Mouse (Mus musculus) forebrain, postnatal 0 days (tissue): ENCODE data around the gene Epha8. TPM values are rescaled to one million over a fixed set of nuclear protein-coding genes. Genes with fewer than 3 reads are reported as not detected.

Experiments
- ATAC-seq: fragments of 200-750 bp; cut with Nextera tagmentation; 2 replicates; pipeline ENCODE4 v1.8.0; 2017; ENCODE audit warnings: mild to moderate bottlenecking, moderate library complexity
- DNase-seq: peaks from one replicate; pipeline ENCODE4 v3.0.0-alpha.2; 2015
- H3K27ac ChIP-seq: fragments of 300-500 bp; sonication (generic); 2 replicates; pipeline ENCODE4 v1.5.1; 2014; ENCODE audit warnings: low read depth, mild to moderate bottlenecking, antibody characterized with exemption, low read length, moderate library complexity, mixed read lengths
- H3K27me3 ChIP-seq: fragments of 300-500 bp; sonication (generic); 2 replicates; pipeline ENCODE4 v1.6.1; 2014; ENCODE audit warnings: mild to moderate bottlenecking, low read length, mixed read lengths; ENCODE audit not compliant: insufficient read depth
- H3K36me3 ChIP-seq: fragments of 300-500 bp; sonication (generic); 2 replicates; pipeline ENCODE4 v1.6.1; 2014; ENCODE audit warnings: mild to moderate bottlenecking, moderate library complexity; ENCODE audit not compliant: insufficient read depth
- H3K4me1 ChIP-seq: fragments of 300-500 bp; sonication (generic); 2 replicates; pipeline ENCODE4 v1.6.1; 2014; ENCODE audit warnings: antibody characterized with exemption; ENCODE audit not compliant: insufficient read depth
- H3K4me2 ChIP-seq: fragments of 300-500 bp; sonication (generic); 2 replicates; pipeline ENCODE4 v1.6.1; 2014; ENCODE audit warnings: low read depth, mild to moderate bottlenecking, moderate library complexity
- H3K4me3 ChIP-seq: fragments of 300-500 bp; sonication (generic); 2 replicates; pipeline ENCODE4 v1.5.1; 2014; ENCODE audit warnings: low read depth, low read length, mixed read lengths
- H3K9ac ChIP-seq: fragments of 300-500 bp; sonication (generic); 2 replicates; pipeline ENCODE4 v1.6.1; 2014; ENCODE audit warnings: mild to moderate bottlenecking
- H3K9me3 ChIP-seq: fragments of 300-500 bp; sonication (generic); 2 replicates; pipeline ENCODE4 v1.6.1; 2016; ENCODE audit warnings: low read length
- CTCF ChIP-seq: sonication (generic); IDR thresholded peaks from 2 replicates; pipeline ENCODE4 v1.5.1; 2016; ENCODE audit warnings: antibody characterized with exemption, control low read depth, low read depth
- WGBS: fragments of 180-500 bp; shearing (Covaris S2); extraction: QIAGEN DNeasy Blood & Tissue Kit; methylation state at CpG from one replicate; pipeline ENCODE4 v1.1.7; 2014; 5-methylcytosine and 5-hydroxymethylcytosine counted together
- polyA plus RNA-seq: library from polyadenylated mRNA; unstranded; fragments of >200 nt; fragmentation: Nextera tagmentation; extraction: Ambion mirVana; gene quantifications from 2 replicates; pipeline ENCODE4 v1.2.1, GENCODE M21; 2015
- total RNA-seq: library from RNA; depleted of rRNA; stranded (reverse); fragments of >200 nt; gene quantifications from 2 replicates; pipeline ENCODE4 v1.2.3, GENCODE M21; 2014

Gene Epha8
- total and polyA plus RNA-seq, 2 experiments from 2014 or later: 9.5 to 23.9 TPM

DNA sequence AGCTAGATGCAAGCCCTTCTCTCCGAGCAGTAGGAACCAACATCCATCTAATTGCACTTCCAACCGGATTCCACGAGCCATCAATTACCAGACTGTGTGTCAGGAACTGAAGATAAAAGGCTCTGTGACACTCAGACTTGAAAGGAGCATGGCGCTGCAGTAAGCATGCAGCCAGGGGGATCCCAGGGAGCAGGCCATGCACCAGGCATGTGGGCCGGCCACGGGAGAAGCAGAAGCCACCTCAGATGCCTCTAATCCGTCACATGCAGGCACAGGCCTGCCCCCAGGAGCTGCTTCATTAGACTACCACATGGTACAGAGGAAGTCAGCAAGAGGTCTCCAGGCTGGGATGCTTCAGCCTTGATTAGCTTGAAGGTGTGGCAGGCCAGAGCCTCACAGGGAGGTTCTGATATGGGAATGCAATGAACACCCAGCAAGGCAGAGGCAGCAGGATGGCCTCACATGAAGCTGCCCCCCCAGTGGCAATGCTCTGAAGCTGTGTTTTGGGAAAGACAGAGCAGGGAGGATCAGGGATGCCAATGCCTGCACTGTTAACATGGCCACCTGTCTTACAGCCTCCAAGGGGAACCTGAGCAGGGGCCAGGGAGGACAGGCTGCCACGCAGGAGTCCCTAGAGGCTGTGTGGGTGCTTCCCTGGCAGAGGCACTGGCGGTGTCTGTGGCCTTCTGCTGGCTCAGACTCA is 25.5 kb upstream of the Epha8 start:
- H3K27me3 ChIP-seq: no peaks in the 10 kb centered on the region
- H3K9ac ChIP-seq: no peak overlapping the region
- H3K4me3 ChIP-seq: no peak overlapping the region
- 60% methylated on average over 9 of the region's 9 CpGs for WGBS
- no peak for TF ChIP-seq CTCF
- no peaks in the 10 kb centered on the region for H3K4me1 ChIP-seq
- no peak overlapping the region for H3K27ac ChIP-seq
- peaks cover 6% of the 10 kb centered on the region; the same call in 1 of the 2 replicates for H3K36me3 ChIP-seq
- H3K9me3 ChIP-seq: no peaks in the 10 kb centered on the region
- DNase-seq: no peak
- peak; percentile 30; the same call in 1 of the 2 replicates for ATAC-seq
- H3K4me2 ChIP-seq: no peak overlapping the region

DNA sequence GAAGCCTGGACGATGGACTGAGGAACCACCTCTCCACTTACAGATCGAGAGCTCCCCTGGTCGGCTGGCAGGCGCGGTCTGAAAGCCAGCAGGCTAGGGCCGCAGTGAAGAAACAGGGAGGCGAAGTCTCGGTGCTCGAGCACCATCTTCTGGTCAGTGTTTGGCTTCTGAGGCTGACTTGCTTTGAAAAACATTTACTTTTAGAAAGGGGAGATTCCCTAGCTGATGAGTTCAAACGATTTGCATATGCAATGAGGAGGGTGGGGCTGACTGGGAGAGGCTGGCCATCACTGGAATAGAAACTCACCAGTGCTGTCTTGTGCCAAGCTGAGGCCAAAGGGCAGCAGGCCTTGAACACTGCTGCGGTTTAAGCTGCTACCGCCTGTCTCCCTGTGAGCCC is 24.7 kb upstream of the Epha8 start:
- Histone ChIP-seq H3K4me3 (no peak overlapping the region), H3K4me1 (no peaks in the 10 kb centered on the region), H3K9ac (no peak overlapping the region), H3K9me3 (no peaks in the 10 kb centered on the region), H3K27ac (no peak overlapping the region), H3K36me3 (no peaks in the 10 kb centered on the region), H3K27me3 (no peaks in the 10 kb centered on the region), H3K4me2 (no peak overlapping the region)
- WGBS: 9% methylated on average over 12 of the region's 12 CpGs
- DNase-seq: peak; percentile 84
- peak; percentile 82 for ATAC-seq
- peak; percentile 81 for TF ChIP-seq CTCF

DNA sequence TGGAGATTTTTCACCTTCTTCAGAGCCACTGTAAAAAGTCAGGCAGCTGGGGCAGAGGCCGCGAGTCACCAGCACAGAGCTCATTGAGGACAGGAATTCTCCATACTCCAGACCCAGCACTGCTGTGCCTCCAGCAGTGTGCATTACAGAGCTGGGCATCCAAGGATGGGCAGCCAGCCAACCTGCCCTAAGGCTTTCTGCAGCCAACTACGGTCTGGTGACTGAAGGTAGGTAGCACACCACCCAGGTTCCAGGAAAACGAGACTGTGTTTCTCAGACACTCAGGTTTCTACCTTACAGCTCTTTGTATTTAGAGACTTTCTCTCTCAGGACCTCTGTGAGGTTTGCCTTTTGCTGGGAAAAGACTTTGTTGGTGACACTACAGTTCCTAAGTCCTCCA is 24.3 kb upstream of the Epha8 start:
- Histone ChIP-seq H3K9me3 (no peaks in the 10 kb centered on the region), H3K27ac (no peak overlapping the region), H3K4me2 (no peak overlapping the region), H3K27me3 (no peaks in the 10 kb centered on the region), H3K36me3 (no peaks in the 10 kb centered on the region), H3K4me1 (no peaks in the 10 kb centered on the region), H3K4me3 (no peak overlapping the region), H3K9ac (no peak overlapping the region; the same call in 1 of the 2 replicates)
- 62% methylated on average over 4 of the region's 4 CpGs for WGBS
- DNase-seq (no peak), ATAC-seq (peak; percentile 10; the same call in 1 of the 2 replicates)
- TF ChIP-seq CTCF: no peak

DNA sequence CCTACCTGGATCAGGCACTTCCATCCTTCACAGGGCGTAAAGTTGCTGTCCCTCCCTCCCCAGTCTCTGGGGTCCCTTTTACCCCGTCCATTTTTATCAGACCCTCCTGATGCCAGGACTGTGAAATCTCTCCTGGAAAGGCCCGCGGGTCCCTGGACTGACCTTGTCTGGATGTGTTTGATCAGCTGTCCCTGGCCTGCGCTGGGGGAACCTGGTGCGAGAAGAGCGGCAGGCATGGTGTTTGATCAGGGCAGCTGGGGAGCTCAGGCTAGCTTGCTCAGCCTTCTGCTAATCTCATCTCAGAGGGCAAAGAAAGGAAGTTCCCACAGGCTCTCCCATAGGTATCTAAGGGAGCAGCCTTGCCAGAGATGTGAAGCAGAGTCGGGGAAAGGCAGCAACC is 20.6 kb upstream of the Epha8 start:
- H3K4me2 ChIP-seq: no peak overlapping the region
- no peaks in the 10 kb centered on the region for H3K27me3 ChIP-seq
- no peak overlapping the region for H3K4me3 ChIP-seq
- H3K36me3 ChIP-seq: no peaks in the 10 kb centered on the region
- no peaks in the 10 kb centered on the region for H3K4me1 ChIP-seq
- WGBS: 75% methylated on average over 8 of the region's 8 CpGs
- TF ChIP-seq CTCF: no peak
- no peak for ATAC-seq
- DNase-seq: no peak
- H3K9ac ChIP-seq: no peak overlapping the region
- no peaks in the 10 kb centered on the region for H3K9me3 ChIP-seq
- H3K27ac ChIP-seq: no peak overlapping the region

DNA sequence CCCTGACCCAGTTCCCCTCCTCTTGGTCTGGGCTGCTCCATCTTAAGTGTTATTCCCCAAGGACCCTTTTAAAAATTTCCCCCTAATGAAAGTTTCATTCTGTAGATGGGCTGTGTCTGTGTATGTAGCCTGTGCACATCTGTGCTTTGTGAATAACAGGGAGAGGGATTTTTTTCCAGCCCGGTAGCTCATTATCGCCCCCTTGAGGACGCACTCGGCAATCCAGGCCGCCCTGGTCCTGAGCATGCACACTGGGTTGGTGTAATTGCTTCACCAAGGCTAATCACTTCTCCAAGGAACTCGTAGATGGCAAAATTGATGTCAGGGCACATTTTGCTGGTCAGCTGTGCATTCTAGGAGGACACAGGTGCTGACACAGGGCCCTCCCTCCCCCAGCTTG is 14.3 kb upstream of the Epha8 start:
- Histone ChIP-seq H3K4me2 (no peak overlapping the region), H3K9me3 (no peaks in the 10 kb centered on the region), H3K27ac (no peak overlapping the region), H3K4me1 (peaks cover 11% of the 10 kb centered on the region), H3K4me3 (no peak overlapping the region), H3K36me3 (no peaks in the 10 kb centered on the region), H3K9ac (no peak overlapping the region), H3K27me3 (no peaks in the 10 kb centered on the region)
- 5% methylated on average over 6 of the region's 6 CpGs for WGBS
- DNase-seq (no peak), ATAC-seq (no peak)
- TF ChIP-seq CTCF: peak; percentile 68

DNA sequence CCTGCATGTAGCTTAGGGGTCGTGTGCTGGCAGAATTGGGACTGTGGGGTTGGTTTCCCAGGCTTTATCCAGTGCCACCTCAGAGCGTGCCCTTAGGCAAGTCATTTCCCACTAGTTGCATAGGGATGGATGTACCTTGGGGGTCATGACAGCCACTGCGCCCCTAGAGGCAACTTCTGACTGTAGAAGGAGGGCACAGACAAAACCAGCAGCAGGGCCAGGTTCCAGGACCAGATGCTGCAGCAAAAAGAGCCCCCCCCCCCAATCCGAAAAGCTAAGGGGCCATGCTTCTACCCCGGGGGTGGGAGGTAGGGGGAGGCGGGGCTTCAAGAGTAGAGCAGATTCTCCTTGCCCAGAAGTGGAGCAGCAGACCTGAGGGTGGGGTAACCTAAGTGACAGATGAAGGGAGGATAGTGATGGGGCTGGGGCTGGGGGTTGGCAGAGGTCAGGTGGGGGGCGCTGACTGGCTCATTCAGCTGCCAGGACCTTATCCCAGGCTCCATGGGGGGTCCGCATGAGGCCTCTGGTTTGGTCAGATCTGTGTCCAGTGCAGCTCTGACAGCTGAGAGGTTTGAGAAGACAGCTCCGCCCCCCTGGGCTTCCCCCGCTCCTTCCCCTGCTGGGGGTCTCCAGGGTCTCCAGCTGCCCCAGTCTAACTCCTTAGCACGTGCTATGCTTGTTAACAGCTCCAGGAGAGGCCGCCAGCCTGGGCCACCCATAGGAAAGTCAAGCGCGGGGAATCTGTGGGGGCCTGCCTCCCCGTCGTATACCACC is 13.1 kb upstream of the Epha8 start:
- Histone ChIP-seq H3K4me1 (peaks cover 11% of the 10 kb centered on the region), H3K4me2 (no peak overlapping the region), H3K4me3 (no peak overlapping the region), H3K36me3 (no peaks in the 10 kb centered on the region), H3K27me3 (no peaks in the 10 kb centered on the region), H3K27ac (no peak overlapping the region), H3K9me3 (no peaks in the 10 kb centered on the region), H3K9ac (no peak overlapping the region)
- DNase-seq (no peak), ATAC-seq (no peak)
- WGBS: 43% methylated on average over 16 of the region's 16 CpGs
- peak; percentile 42 for TF ChIP-seq CTCF

DNA sequence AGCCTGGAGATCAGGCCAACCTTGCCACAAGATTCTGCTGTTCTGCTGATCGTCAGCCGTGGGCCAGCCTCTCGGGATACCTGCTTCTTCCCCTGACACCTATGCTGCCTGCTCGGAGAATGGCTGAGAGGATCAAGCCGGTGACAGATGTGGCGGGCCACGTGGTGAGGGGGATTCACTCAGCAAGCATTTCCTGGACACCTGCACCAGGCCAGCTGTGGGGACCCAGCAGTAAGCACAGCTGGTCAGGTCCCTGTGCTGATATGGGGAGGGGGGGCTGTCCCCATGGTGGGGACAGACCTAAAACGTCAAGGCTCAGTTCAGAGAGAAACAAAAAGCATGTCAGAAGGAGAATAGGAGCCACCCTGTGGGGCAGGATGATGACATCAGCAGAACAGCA is 12.5 kb upstream of the Epha8 start:
- no peak overlapping the region for H3K27ac ChIP-seq
- H3K4me3 ChIP-seq: no peak overlapping the region
- no peak overlapping the region for H3K4me2 ChIP-seq
- ATAC-seq (no peak), DNase-seq (no peak)
- no peak overlapping the region for H3K9ac ChIP-seq
- 57% methylated on average over 8 of the region's 8 CpGs for WGBS
- no peaks in the 10 kb centered on the region for H3K27me3 ChIP-seq
- peaks cover 11% of the 10 kb centered on the region for H3K4me1 ChIP-seq
- no peaks in the 10 kb centered on the region for H3K36me3 ChIP-seq
- no peak for TF ChIP-seq CTCF
- no peaks in the 10 kb centered on the region for H3K9me3 ChIP-seq
